Mouse (Mus musculus): ENCODE results near the gene Rnaseh2c.

DNA sequence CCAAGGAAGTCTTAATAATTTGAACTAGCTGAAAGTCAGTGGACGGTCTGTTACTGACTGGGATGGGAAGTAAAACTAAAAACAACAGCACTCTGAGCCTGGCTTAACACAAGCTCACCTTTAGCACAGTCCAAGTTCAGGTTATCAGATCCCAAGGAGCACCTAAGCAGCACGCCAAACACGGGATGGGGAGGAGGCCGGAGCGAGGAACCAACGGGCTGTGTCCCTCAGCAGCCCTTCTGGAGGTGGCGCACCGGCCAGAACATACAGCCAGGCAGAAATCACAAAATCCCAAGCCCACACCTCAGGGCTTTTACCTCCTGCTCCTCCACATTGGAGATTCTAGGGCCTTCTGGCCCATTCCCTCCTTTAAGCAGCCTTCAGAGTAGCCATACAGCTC, 42.9 kb upstream of the Rnaseh2c start:
- TF ChIP-seq POLR2A (IDR thresholded peaks at IDR 0.05; ENCODE audit: control insufficient read depth, low read depth, low read length) (no peak), CTCF (IDR thresholded peaks at IDR 0.05; ENCODE audit: control insufficient read depth, insufficient read depth, insufficient replicate concordance, low read depth, low read length) (no peak)

Measured in testis, adult 2 months (tissue).